Mouse (Mus musculus) bone marrow macrophage, adult 2 months (primary cell): ENCODE data around the gene Shisa6. TPM values are rescaled to one million over a fixed set of nuclear protein-coding genes. Genes with fewer than 3 reads are reported as not detected.

Experiments
- H3K27ac ChIP-seq: 2 replicates; pipeline ENCODE4 v1.5.1; 2012; ENCODE audit warnings: low read depth, low read length; ENCODE audit not compliant: insufficient read depth
- H3K4me1 ChIP-seq: 2 replicates; pipeline ENCODE4 v1.6.1; 2012; ENCODE audit warnings: low read length; ENCODE audit not compliant: control insufficient read depth, insufficient read depth
- H3K4me3 ChIP-seq: 2 replicates; pipeline ENCODE4 v1.5.1; 2012; ENCODE audit warnings: mild to moderate bottlenecking, low read length, moderate library complexity; ENCODE audit not compliant: insufficient read depth
- CTCF ChIP-seq: IDR thresholded peaks from 2 replicates; pipeline ENCODE4 v1.5.1; 2012; ENCODE audit warnings: low read depth, mild to moderate bottlenecking, low read length, moderate library complexity
- POLR2A ChIP-seq: IDR thresholded peaks from 2 replicates; pipeline ENCODE4 v1.6.1; 2012; ENCODE audit warnings: mild to moderate bottlenecking, low read depth, low read length, borderline replicate concordance
- polyA plus RNA-seq: library from polyadenylated mRNA; stranded (reverse); fragments of >200 nt; gene quantifications from 2 replicates; pipeline ENCODE4 v1.2.4, GENCODE M21; 2012; ENCODE audit not compliant: missing spikeins, insufficient read depth, insufficient read length

Shisa6 gene
- polyA plus RNA-seq, 1 experiment, result not detected

- Histone ChIP-seq H3K4me1 (no peaks in the 10 kb centered on the region), H3K27ac (no peak within 1 kb of the TSS), H3K4me3 (no peak within 1 kb of the TSS)
- TF ChIP-seq CTCF (no peak), POLR2A (no peak)
These were observed 357.7 kb downstream of the Shisa6 start, which contains the start of gene Dnah9 for GRCm38 (mm10) chr11:66167801-66168651. Dnah9 (minus strand) TSS chr11:66168551.

- no peaks in the 10 kb centered on the region for H3K4me1 ChIP-seq
- TF ChIP-seq CTCF (no peak), POLR2A (no peak)
- no peak overlapping the region for H3K4me3 ChIP-seq
- no peak overlapping the region for H3K27ac ChIP-seq
These were observed 361.7 kb downstream of the Shisa6 start for GRCm38 (mm10) chr11:66164022-66164421.
